Mouse (Mus musculus): Measurements from ENCODE around the gene 9330182L06Rik.

GRCm38 (mm10) chr5:9266280-9266923 lies 484 bp downstream of the 9330182L06Rik start:
- no peak for TF ChIP-seq CTCF (IDR thresholded peaks at IDR 0.05; ENCODE audit: control insufficient read depth, insufficient read depth, insufficient replicate concordance, low read depth, low read length)
- no peak for TF ChIP-seq POLR2A (IDR thresholded peaks at IDR 0.05; ENCODE audit: control insufficient read depth, low read depth, low read length)

All from testis, adult 2 months (tissue).